Mouse (Mus musculus): Measurements from ENCODE around the gene Irgc1. TPM values are rescaled to one million over a fixed set of nuclear protein-coding genes. Genes with fewer than 3 reads are reported as not detected.
"Not testable (repeated sequence)": the region's sequence is repeated elsewhere in the genome, so short reads cannot be mapped to it uniquely, and the experiment has no call there.

Irgc1 gene
- total RNA-seq, 2 experiments from 2014 or later: 0.26 to 0.52 TPM

DNA sequence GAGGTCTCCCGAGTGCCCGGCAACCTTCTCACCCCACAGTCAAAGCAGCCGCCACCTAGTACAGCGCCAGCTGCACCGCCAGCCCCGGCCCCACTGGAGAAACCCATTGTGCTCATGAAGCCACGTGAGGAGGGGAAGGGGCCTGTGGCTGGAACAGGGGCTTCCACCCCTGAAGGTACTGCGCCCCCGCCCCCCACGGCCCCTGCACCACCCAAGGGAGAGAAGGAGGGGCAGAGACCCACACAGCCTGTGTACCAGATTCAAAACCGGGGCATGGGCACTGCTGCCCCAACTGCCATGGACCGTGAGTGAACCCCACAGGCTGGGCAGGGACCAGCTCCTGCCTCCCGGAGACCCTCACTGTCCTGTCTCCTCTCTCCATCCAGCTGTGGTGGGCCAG, 46.4 kb downstream of the Irgc1 start:
- no peak for DNase-seq (ENCODE audit: low spot score in 2 of 2)

- no peak for DNase-seq (ENCODE audit: low spot score in 2 of 2)
Measured at GRCm38 (mm10) chr7:24402851-24403250, 49.2 kb downstream of the Irgc1 start.

- DNase-seq (ENCODE audit: low spot score in 2 of 2): not testable (repeated sequence)
Measured at GRCm38 (mm10) chr7:24400489-24400888, 51.6 kb downstream of the Irgc1 start.

DNA sequence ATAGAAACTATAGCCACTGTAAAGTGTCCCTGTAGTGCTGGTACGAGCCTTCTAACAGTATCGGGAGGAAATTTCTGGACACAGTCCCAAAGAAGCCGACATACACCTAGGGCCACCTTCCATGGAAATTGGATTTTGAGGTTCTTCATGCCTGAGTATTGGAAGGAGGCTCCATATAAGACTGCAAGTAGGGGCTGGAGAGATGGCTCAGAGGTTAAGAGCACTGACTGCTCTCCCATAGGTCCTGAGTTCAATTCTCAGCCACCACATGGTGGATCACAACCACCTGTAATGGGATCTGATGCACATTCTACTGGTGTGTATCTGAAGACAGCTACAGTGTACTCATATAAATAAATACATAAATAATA, 52.0 kb downstream of the Irgc1 start:
- DNase-seq (ENCODE audit: low spot score in 2 of 2): no peak

DNA sequence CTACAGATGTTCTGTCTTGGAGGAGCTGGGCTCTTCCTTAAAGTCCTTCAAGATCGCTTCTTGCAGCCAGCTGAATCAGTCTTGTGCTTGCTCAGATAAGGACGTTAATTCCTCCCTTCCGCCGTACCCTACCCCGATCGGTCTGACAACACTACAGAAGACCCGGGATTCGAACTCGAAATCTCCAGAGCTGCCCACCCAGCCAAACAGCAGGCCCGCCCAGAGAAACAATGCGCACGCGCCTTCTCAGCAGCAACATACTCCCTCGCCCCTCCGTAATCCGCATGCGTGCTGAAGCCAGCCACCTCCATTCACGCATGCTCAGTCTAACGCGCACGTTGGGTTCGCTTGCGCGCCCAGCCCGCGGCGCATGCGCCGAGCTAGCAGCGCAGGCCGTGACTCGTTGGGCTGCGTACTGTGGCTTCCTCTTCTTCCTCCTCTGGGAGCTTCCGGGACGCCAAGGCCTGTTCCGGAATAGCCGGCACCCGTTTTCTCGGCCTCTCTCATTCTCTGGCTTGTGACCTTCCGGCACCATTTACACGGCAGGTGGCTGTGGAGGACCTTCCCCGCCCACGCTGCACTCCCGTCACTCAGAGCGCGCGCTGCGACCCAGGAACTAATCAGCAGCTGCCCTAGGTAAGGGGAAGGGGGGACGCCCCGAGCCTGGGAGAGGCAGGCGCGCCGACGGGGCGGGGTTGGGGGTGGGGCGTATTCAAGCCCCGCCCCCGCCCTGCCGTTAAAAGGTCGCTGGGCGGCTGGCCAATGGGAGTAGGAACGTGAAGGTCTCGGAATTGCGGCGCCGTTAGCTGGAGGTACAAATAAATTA, 52.6 kb downstream of the Irgc1 start, which contains the start of gene Smg9:
Gene Smg9, plus strand, starts transcription at position 364 of the 826 bp plus-strand sequence.
- DNase-seq (ENCODE audit: low spot score in 2 of 2): peak; percentile 89 to 96

DNA sequence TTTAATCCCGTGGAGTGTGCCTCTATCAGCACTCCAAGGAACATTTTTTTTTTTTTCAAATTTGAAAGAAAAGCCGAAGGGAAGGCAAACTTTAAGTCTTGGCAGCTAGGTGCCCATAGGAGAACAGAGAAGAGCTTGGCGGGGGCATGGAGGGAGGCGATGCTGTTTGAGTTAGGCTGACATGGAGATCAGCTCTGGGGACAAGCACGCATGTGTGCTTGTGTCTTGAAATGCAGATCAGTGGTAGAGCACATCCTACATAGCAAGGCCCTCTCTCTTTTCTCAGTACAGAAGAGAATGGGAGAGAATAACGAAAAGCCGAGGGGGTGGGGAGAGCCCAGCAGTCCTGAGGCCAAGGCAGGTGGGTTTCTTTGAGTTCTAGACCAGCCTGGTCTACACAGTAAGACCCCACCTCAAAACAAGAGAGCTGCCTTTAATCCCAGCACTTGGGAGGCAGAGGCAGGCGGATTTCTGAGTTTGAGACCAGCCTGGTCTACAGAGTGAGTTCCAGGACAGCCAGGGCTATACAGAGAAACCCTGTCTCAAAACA, 53.7 kb downstream of the Irgc1 start:
- DNase-seq (ENCODE audit: low spot score in 2 of 2): no peak

GRCm38 (mm10) chr7:24396832-24397231, 55.3 kb downstream of the Irgc1 start:
- no peak for DNase-seq (ENCODE audit: low spot score in 2 of 2)

- DNase-seq (ENCODE audit: low spot score in 2 of 2): no peak
Measured at GRCm38 (mm10) chr7:24394475-24395161, 57.5 kb downstream of the Irgc1 start.

DNA sequence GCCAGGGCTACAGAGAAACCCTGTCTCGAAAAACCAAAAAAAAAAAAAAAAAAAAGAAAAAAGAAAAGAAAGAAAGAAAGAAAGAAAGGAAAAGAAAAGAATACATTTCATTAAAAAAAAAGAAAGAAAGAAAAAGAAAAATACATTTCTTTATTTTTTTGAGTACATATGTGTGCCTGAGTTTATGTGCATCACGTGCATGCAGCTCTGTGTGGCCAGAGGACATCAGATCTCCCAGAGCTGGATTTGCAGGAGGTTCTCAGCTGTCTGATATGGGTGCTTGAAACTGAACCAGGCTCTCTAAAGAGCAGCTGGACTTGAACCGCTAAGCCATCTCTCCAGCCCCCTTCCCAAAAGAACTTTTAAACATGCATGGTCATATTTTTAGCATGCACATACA, 58.0 kb downstream of the Irgc1 start:
- DNase-seq (ENCODE audit: low spot score in 2 of 2): no peak

- no peak for DNase-seq (ENCODE audit: low spot score in 2 of 2)
Measured at GRCm38 (mm10) chr7:24391687-24392086, 60.4 kb downstream of the Irgc1 start.

DNA sequence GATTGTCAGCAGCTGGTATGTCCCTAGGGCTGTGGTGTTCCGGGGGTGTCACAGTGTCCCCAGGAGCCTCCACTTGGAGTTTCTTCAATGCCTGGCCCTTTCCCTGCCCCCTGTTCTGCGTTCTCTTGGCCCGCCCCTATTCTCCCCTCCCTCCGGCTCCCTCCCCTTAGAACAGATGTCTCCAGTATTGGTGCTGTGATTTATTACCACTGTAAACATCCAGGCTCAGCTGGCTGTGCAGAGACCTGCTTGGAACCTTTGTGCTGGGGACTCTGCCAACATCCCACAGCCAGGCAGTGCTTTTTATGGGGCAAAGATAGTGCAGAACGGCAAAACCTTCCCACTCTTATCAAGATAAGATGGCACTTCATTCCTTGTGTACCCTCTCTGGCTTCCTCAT, 61.0 kb downstream of the Irgc1 start:
- no peak for DNase-seq (ENCODE audit: low spot score in 2 of 2)

- DNase-seq (ENCODE audit: low spot score in 2 of 2): no peak
Measured at GRCm38 (mm10) chr7:24390512-24390911, 61.6 kb downstream of the Irgc1 start.

DNA sequence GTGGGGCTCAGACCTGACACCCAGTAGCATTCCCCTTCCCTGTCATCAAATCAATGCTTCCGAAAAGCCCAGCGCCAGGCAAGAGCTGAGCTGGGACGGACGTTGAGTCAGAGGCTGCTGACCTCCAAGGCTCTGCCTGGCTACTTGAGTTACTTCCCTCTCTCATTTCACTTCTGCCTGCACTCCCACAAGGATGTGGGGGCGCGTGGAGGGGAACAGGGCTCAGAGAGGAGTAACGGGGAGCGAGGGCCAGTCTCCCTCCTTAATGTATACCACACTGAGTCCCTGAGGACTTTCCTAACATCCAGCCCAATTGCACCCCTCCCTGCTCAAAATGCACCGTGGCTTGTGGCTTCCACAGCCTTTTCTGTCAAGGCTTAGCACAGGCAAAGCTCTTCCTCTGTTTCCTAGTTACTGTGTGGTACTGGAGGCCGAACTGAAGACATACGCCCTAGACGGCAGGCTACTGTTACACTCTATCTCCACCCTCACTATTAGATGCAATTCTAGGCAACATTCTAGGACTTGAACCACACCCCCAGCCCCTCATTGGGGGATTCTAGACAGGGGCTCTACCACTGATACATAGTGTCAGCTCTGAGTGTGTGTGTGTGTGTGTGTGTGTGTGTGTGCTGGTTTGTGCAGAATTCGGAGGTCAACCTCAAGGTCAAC, 62.4 kb downstream of the Irgc1 start:
- DNase-seq (ENCODE audit: low spot score in 2 of 2): no peak

DNA sequence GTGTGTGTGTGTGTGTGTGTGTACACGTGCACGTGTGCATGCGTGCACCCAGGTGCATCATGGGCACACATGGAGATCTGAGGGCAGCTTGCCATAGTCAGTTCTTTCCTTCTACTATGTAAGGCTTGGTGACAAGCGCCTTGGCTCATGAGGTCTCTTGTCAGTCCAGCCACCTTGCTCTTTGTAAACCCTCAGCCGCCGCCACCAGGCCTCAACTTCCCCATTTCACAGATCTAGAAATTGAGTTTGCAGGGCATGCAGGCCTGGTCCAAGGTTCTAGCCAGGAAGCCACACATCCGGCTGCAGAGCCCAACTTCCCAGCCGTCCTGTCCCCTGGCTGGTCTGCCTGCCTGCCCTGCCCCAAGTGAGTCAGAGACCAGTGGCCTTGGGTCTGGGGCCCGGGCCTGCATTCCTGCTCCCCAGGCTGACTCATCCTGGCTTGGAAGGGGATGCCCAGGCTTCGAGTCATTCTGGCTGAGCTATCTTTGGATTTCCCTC, 65.0 kb downstream of the Irgc1 start:
- peak in 1 of 2 experiments; percentile 43 for DNase-seq (ENCODE audit: low spot score in 2 of 2)

DNA sequence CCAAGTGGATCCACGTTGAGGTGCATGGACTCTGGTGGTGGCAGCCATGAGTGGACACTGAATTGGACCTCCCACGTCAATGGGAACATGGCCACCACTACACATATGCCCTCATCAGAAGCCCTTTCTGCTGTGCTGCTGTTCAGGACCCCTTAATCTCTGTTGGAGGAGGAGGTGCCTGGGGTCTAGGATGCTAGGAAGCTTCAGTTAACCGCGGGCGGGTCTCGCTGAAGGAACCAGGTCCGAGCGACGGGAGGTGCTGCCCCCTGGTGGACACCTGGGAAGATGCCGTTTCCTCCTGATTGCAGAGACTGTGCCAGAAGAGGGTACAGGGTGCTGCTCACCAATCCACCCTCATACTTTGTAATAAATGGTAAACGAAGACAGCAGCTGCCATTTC, 67.3 kb downstream of the Irgc1 start:
- peak; percentile 40 to 62 for DNase-seq (ENCODE audit: low spot score in 2 of 2)

GRCm38 (mm10) chr7:24384070-24384469, 68.0 kb downstream of the Irgc1 start:
- DNase-seq (ENCODE audit: low spot score in 2 of 2): no peak

GRCm38 (mm10) chr7:24382730-24383372, 69.2 kb downstream of the Irgc1 start:
- no peak for DNase-seq (ENCODE audit: low spot score in 2 of 2)

Measured in gastrocnemius, postnatal 4 days (tissue).